Mouse (Mus musculus) cerebellum, adult (tissue): Measurements from ENCODE around the gene Cacna1d.

Experiments used
- ATAC-seq: cut with Nextera tagmentation; 2 replicates; pipeline ENCODE4 v1.9.2; 2017; ENCODE audit warnings: mild to moderate bottlenecking, moderate library complexity, mixed read lengths; ENCODE audit not compliant: insufficient number of reproducible peaks, low FRiP score, low TSS enrichment

Gene Cacna1d

GRCm38 (mm10) chr14:30459891-30460523, 31.2 kb downstream of the Cacna1d start:
- peak; percentile 68; the same call in 1 of the 2 replicates for ATAC-seq

GRCm38 (mm10) chr14:30458820-30459219, 32.4 kb downstream of the Cacna1d start:
- no peak for ATAC-seq

- ATAC-seq: no peak
Observed at GRCm38 (mm10) chr14:30457897-30458296, 33.4 kb downstream of the Cacna1d start.

DNA sequence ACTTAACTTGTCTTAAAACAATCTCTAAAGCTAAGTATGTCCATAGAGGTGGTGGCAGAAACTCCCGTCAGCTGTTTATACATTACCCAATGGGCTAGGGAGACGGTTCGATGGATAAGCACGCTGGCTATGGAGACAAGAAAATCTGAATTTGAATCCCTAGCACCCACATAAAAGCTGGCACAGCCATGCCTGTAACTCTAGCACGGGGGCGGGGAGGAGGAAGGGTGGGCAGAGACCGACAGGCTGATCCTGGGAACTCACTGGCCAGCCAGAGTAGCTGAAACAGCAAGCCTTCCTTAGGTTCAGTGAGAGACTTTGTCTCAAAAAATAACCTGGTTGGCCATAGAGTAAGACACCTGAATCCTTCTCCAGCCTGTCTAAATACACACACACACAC, 33.8 kb downstream of the Cacna1d start:
- ATAC-seq: no peak

DNA sequence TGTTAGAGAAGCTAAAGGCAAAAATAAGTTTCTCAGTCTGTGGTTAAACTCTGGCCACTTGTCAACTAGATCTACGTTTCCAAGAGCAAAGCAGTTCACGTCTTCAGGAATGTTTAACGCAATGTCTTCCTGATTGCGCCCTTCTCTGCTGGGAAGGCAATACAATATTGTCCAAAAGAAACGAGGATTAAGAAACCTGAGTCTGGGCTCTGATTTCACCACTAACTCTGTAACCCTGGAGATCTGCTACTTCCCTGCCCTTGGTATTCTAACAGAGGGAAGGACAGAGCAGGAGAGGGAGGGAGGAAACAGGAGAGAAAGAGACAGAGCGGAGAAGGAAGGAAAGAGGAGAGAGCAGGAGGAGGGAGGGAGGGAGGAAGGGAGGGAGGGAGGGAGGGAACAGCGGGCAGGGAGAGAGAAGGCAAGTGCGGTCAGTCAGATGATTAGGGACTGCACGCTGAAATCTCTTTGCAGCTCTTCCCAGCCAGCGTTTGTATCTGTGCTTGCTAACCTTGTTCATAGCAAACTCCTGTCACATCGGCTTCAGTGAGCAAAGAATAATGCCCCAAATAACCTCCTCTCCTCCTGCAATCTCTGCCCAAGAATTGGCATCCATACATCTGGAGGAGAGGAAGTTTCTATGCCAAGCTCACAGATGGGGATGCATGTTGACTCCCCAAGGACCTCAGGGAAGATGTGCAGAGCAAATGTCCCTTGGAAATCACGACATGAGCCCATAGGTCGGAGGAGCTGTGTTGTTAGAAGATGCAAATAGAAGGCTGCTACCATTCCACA, 35.3 kb downstream of the Cacna1d start:
- no peak for ATAC-seq

DNA sequence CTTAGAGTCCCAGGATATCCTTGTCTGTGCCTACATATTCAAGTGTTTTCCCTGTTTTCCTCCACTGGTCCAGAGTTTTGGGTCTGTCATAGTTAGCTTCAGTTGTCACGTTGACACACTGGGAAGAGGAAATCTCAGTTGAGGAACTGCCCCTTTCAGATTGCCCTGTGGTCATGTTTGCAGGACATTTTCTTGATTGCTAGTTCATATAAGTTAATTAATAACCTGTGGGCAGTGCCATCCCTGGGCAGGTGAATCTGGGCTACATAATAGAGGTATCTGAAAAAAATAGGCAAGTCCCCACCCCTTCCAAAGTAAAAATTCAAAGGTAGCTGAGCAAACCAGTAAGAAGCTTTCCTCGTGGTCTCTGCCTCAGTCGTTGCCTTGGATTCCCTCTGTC, 51.3 kb downstream of the Cacna1d start:
- ATAC-seq: no peak

- no peak for ATAC-seq
Observed at GRCm38 (mm10) chr14:30435316-30435715, 55.9 kb downstream of the Cacna1d start.

DNA sequence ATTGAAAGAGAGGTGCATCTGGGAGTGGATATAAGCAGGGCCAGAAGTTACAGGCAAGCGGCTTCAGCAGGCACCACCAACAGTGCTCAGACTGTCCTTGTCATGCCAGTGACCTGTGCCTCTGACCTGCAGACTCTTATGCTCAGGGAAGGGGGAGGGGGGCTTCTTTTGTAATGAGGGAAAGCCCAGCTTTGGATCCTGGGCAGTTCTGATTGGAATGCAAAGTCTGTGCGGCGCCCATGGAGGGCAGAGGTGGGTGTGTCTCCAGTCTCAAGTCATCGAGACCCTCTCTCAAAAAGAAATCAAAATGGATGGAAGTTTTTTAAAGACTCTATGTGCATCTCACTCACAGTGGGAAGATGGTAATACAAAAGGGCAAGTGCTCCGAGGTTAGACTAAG, 60.8 kb downstream of the Cacna1d start:
- no peak for ATAC-seq

DNA sequence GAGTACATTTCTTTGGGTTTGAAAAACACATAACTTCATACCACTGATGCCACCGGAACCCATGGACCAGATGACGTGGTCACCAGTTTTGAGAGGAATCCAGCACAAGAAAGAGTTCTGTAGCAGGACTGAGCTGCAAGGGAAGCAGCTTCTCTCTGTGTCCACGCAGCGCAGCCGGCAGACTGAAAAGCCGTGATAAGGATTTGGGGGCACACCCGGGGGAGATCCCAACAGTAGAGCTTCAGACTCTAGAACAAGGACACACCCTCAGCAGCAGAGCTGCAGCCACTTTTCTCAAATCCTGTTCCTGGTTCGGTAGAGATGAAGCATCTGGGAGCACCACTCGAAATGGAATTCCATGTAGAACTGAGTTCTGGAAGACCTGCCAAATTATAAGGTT, 61.2 kb downstream of the Cacna1d start:
- no peak for ATAC-seq

GRCm38 (mm10) chr14:30429606-30430005, 61.6 kb downstream of the Cacna1d start:
- ATAC-seq: no peak

DNA sequence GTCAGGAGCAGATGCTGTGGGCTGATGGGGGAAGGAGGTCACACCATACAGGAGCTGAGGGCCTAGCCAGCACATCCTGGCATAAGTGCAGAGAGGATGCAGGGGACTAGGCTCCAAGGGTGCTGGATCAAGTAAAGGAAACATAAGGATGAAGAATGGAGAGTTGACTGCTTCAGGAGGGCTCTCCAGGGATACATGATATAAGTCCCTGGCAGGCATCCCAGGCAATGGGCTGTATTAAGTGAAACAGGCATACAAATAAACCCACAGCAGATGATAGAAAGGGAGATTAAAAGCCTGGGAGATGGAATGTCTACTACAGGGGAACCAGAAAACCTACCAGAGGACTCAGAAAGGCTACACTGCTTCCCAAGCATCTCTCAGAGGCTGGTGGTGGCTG, 62.5 kb downstream of the Cacna1d start:
- no peak for ATAC-seq

DNA sequence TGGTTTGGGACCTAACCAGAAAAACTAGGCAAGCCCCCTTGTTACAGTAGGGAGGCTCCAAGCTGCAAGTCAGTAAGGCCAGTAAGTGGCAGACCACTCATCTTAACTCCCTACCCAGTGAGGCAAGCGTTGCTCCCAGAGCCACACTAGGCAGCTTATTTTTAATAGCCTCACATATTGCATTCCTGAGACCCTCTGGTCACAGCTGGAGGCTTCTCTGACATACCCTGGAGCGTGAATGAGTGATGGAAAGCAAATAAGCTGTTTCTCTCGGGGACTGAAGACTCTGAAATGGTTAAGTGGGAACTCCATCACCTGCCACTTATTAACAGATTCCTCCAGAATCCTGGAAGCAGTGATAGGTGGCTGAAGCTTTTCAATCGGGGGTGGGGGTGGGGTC, 65.4 kb downstream of the Cacna1d start:
- ATAC-seq: no peak

- ATAC-seq: no peak
Observed at GRCm38 (mm10) chr14:30425175-30425574, 66.1 kb downstream of the Cacna1d start.

GRCm38 (mm10) chr14:30424638-30425037, 66.6 kb downstream of the Cacna1d start:
- ATAC-seq: no peak

GRCm38 (mm10) chr14:30422376-30423140, 68.7 kb downstream of the Cacna1d start:
- ATAC-seq: no peak

GRCm38 (mm10) chr14:30419458-30419857, 71.8 kb downstream of the Cacna1d start:
- no peak for ATAC-seq

- ATAC-seq: no peak
Observed at GRCm38 (mm10) chr14:30419046-30419445, 72.2 kb downstream of the Cacna1d start.

DNA sequence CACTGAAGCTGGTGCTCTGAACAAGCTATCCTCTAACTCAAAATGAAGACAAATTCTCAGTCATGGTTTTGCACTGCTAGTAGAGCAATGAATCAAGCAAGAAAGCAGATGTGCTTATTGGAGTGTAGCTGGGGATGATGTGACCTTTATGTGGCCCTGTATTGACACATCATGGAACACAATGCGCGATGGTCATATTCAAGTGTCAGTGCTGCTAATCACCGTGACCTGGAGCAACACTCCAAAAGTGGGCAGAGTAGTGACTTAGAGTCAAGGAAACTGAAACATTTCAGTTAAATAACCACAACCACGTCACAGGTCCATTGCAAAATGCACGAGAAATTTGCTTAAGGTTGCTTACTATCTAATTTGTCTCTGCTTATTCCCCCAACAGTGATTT, 75.4 kb downstream of the Cacna1d start:
- ATAC-seq: no peak

GRCm38 (mm10) chr14:30414131-30414530, 77.1 kb downstream of the Cacna1d start:
- no peak for ATAC-seq

DNA sequence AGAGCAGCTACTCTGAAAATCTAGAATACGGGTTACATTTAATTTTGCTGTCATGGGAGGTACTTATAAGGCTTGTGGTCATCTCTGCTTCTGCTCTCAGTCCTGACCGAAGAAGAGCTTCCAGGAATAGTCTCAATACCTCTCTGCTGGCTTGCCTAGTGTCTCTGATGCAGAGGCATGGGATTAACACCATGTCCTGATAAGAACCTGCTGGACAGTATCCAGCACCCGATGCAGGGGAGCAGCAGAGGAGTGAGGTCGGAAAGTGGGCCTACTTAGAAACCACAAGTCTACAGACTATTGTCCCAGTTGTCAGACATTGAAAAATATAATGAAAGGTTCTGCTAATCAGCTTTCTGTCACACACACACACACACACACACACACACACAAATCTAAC, 81.9 kb downstream of the Cacna1d start:
- no peak for ATAC-seq
